Mouse (Mus musculus) layer of hippocampus, adult 8-10 months (tissue): ENCODE data around the gene Tctex1d4. TPM values are rescaled to one million over a fixed set of nuclear protein-coding genes. Genes with fewer than 3 reads are reported as not detected.

Source experiments
- DNase-seq, 2 experiments: peaks; one replicate each; pipeline ENCODE4 v3.0.0; 2022; ENCODE audit warnings: low spot score in 2 of 2
- total RNA-seq, 4 experiments: library from RNA; stranded (reverse); gene quantifications; 2 replicates each; pipeline ENCODE4 v1.2.4; 2022

Tctex1d4 gene
- total RNA-seq = under 1 TPM; 0.74 to 0.81 (median 0.78) TPM

DNA sequence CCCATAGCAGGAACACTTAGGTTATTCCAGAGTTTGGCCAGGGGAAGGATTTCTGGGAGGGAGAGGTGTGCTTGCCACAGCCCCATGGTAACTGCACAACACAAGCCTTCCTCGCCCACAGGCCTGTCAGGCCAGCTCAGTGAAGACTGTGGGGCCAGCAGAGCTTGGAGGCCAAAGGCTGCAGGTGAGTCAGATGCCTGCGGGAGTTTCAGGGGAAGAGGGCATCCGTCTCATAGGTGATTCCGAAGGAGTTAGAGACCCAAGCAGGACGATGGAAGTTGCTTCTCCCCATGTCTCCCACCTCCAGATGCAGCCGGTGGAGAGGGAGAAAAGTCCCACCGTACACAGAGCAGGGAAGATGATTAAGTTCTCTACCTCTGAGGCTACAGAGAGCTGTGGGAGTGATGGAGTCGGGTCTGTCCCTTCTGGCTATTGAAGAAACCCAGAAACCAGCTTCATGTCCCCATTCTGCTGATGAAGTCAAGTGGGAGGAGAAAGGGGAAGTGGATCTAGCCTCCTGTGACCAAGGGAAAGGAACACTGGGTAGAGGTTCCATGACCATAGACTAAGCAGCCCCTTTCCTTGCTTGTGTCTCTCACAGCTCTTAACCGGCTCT, at the start of gene Tctex1d4:
Tctex1d4 (plus strand) TSS at position 120 of the 616 bp plus-strand sequence.
- DNase-seq = no peak

DNA sequence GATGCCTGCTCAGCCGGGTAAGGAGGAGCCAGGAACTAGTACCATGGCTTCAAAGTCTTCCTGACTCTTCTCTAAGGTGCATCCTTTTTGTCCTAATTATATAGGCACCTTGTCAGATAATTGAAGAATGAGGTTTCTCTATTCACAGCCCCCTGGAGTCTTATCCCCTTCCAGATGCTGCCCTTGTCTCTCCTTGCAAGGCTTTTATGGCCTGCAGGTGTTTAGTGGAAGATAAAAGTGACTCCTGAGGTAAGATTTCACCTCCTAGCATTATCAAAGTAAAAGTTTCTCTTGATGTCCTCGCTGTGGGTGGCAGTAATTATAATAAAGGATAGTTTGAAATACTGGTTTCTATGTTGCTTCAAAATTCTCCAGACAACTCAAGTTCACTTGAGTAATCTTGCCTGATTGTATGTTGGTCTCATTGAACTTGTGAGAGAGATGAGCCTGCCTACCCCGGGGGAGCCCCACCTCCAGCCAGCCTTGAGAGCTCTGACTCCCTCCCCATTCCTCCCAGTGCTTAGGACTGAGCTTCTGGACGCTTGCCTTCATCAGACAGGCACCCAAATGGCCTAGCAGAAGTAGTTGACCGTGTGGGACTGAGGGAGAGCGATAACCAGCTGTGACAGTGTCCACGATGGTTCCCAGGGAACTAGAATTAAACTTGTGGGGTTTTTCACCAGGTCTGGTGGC, 38.5 kb upstream of the Tctex1d4 start:
- no peak for DNase-seq

DNA sequence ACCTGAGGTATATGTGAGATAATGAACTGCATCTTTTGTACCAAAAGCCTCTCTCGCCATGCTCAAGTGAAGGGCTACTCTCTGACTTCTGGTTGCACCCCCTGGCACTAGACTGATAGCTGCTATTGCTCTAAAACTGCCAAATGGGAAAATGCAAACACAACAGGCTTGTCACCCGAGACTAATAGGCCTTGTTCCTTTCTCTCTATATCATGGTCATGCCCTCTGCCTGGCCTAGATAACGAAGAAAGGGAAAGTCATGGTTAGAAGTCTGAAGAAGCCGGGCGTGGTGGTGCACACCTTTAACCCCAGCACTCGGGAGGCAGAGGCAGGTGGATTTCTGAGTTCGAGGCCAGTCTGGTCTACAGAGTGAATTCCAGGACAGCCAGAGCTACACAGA, 36.0 kb upstream of the Tctex1d4 start:
- DNase-seq = no peak

DNA sequence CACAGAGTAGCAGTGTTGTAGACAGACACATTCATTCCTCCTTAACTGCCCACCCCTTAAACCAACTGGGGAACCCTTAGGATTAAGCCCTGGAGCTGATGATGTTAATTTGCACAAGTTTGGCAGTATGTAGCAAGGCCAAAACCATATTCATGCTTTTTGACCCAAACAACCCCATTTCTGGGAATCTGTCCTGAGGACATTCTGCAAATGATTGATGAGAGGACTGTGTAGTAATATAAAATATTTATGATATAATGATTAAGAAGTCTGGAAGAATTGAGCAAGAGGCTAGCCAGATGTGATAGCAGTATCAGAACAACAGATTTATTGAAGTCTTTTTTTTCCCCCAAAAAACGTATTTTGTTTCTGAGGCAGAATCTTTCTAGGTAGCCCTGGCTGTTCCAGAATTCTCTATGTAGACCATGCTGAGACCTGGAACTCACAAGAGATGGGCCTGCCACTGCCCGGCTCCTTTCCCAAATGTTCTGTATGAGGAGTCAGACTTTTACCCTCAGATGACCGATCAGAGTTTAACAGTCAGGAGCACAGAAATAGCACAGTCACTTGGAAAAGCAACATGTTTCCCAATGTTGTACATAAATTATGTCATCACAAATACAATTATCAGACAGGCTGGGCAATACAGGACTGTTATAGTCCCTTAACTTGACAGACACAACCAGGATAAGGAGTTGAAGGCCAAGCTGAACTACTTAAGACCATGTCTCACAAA, 31.8 kb upstream of the Tctex1d4 start:
- DNase-seq = no peak

GRCm38 (mm10) chr4:117095551-117096452, 30.8 kb upstream of the Tctex1d4 start, which contains the start of gene Ptch2:
TSS of gene Ptch2 (plus strand) at chr4:117096075.
- peak; percentile 20 to 28 for DNase-seq

DNA sequence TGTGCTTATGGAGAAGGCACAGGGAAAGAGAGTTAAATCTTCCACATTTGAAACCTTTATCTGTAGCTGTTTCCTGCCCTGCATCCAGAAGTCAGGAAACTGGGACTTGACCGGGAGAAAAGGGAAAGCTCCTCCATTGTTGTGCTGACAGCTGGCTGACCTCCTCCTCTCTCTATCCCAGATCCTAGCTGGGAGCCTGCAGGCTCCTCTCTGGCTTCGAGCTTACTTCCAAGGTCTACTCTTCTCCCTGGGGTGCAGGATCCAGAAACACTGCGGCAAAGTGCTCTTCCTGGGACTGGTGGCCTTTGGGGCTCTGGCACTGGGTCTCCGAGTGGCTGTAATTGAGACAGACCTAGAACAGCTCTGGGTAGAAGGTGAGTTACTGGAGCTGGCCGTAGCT, 29.9 kb upstream of the Tctex1d4 start:
- DNase-seq = no peak

DNA sequence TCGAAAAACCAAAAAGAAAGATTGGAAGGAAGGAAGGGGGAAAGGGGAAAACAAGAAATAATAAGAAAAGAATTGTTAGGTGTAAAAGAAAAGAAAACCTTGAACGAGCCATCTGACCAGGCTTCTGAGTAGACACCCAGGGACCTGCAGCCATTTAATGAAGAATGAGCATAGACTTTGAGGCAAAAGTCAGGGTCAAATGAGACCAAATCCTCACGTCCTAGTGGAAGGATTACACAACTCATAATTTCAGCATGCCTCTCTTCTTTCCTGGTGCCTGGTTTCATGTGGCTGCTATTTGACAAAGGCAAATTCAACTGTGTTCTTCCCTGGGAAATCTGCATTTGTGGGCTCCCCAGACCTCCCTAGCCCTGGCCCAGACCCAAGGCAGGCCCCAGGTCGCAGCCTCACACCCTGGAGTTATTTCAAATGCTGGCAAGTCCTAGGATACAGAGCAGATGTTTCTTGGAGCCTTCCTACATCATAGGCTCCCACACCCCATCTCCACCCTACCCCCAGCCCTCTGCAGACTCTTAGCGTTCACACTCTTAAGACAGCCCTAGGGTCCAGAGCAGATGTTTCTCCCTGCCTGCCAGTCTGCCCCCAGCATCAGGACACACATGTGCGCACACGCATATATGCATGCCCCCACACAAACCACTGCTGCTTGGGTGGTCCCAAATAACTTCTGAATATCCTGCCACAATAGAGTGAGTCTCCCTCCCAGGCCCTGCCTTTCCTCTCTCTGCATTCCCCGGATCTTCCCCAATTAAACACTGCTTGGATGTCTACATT, 28.4 kb upstream of the Tctex1d4 start:
- no peak for DNase-seq

- DNase-seq = no peak
Observed at GRCm38 (mm10) chr4:117098764-117099036, 27.9 kb upstream of the Tctex1d4 start.

DNA sequence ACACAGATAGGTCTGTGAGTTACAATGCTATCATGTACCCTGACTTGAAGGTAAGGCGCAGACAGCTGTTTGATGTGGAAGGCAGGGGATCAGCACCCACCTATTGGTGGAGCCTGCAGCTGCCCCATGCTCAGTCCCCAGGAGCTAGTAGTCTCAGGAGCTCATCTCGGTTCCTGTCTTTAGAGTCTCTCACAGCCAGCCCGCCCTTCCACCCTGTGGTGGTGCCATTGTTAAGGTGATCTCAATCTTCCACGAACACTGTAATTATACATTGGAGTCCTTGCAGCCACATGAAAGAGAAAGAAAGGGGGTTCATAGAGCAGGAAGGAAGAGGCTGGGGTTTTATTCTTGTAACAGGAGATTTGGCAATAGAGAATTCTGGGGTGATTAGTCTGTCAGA, 26.6 kb upstream of the Tctex1d4 start:
- DNase-seq = no peak

DNA sequence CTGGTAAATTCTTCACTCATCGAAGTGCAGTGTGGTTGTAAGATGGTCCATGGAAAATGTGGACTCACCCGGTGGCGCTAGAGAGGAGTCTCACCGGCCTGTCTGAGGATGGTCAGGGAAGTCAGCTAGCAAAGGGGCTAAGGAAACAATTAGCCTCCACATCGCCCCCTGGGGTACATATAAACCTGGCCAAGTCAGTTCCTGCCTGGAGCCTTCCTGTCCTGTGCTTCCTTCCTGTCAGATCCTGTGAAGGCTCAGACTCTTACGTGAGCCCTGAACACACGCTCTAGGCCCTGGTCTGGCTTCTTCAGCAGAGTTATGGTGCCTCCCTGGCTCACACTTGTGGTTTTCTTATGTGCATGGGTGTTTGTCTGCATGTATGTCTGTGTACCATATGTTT, 25.4 kb upstream of the Tctex1d4 start:
- no peak for DNase-seq

GRCm38 (mm10) chr4:117104672-117105071, 21.9 kb upstream of the Tctex1d4 start:
- DNase-seq = no peak

DNA sequence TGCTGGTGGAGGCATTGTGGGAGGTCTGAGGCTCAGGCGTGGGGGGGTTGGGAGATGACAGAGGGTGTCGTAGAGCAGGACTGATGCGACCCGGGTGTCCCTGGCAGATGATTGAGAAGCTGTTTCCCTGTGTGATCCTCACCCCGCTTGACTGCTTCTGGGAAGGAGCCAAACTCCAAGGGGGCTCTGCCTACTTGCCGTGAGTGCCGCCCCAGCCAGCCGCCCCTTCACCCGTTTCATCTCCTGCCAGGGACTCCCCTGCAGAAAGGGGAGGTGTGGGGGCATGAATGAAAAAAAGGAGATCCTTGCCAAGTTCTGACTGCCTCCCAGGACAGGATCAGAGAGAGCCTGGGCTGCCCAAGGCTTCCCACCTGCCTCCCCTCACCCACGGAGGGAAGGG, 21.5 kb upstream of the Tctex1d4 start:
- no peak for DNase-seq

- DNase-seq = no peak
Observed at GRCm38 (mm10) chr4:117107813-117108523, 18.6 kb upstream of the Tctex1d4 start.

- no peak for DNase-seq
Observed at GRCm38 (mm10) chr4:117108524-117108849, 18.1 kb upstream of the Tctex1d4 start.

DNA sequence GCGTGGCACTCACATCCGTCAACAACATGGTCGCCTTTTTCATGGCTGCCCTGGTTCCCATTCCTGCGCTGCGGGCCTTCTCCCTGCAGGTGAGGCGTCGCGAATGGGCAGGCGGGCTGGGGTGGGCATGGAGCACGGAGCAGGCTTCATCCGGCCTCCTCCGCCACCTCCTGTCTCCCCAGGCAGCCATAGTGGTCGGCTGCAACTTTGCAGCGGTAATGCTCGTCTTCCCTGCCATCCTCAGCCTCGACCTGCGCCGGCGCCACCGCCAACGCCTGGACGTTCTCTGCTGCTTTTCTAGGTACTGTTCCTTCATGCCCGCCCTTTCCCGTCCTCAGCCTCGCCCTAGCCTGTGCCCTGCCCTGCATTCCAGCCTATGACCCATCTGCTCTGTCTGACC, 17.3 kb upstream of the Tctex1d4 start:
- no peak for DNase-seq

- DNase-seq = no peak
Observed at GRCm38 (mm10) chr4:117110249-117110648, 16.3 kb upstream of the Tctex1d4 start.

DNA sequence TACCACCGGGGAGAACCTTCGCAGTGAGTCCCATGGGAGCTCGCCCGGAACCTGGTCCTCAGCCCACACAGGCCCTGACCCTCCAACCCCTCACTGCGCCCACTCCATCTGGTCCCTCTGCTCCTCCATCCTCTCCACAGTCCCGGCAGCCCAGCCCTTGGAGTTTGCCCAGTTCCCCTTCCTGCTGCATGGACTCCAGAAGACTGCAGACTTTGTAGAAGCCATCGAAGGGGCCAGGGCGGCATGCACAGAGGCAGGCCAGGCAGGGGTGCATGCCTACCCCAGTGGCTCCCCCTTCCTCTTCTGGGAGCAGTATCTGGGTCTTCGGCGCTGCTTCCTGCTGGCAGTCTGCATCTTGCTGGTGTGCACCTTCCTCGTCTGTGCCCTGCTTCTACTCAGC, 15.6 kb upstream of the Tctex1d4 start:
- DNase-seq = no peak

DNA sequence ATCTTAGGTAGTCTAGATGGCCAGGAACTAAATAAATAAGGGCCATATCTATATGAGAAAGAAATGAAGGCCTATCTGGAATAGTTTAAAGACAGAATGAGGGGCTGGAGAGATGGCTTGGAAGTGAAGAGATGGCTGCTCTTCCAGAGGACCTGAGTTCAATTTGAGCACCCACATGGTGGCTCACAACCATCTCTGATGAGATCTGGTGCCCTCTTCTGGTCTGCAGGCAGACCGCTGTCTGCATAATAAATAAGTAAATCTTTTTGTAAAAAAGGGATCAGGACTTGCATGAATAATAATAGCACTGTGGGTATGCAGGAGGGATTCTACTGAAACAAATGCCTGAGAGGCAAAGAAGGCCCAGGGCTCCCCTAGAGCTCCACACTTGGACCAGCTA, 13.4 kb upstream of the Tctex1d4 start:
- no peak for DNase-seq

GRCm38 (mm10) chr4:117115592-117115991, 11.0 kb upstream of the Tctex1d4 start:
- DNase-seq = no peak

- DNase-seq = no peak
Observed at GRCm38 (mm10) chr4:117117931-117118330, 8.7 kb upstream of the Tctex1d4 start.
